Mouse (Mus musculus): ENCODE data around the gene Ddr2. TPM values are rescaled to one million over a fixed set of nuclear protein-coding genes. Genes with fewer than 3 reads are reported as not detected.

Gene Ddr2
- total RNA-seq, 1 experiment = 6.8 TPM

- H3K27ac ChIP-seq (ENCODE audit: insufficient read depth, low read depth, low read length, poor library complexity, severe bottlenecking) = no peak overlapping the region
- in situ Hi-C loops (cut with MboI; ENCODE audit: low sequenced_read_pairs in 2 of 2, unreplicated experiment in 2 of 2) = no loop called here
- DNase-seq (ENCODE audit: low read depth, low spot score) = no peak
- no peaks in the 10 kb centered on the region for H3K9me3 ChIP-seq (ENCODE audit: control insufficient read depth, insufficient read depth, low read depth, low read length)
- H3K4me1 ChIP-seq (ENCODE audit: control insufficient read depth in 2 of 2, insufficient read depth in 2 of 2, low read length in 2 of 2, poor library complexity in 1 of 2) = no peaks in the 10 kb centered on the region
- H3K36me3 ChIP-seq (ENCODE audit: control insufficient read depth, insufficient read depth, low read length, poor library complexity, severe bottlenecking) = no peaks in the 10 kb centered on the region
- H3K4me3 ChIP-seq (ENCODE audit: insufficient read depth in 1 of 2, low read depth in 1 of 2, low read length in 2 of 2, poor library complexity in 1 of 2, severe bottlenecking in 1 of 2) = no peak overlapping the region
- H3K9ac ChIP-seq (ENCODE audit: insufficient read depth, low read depth, low read length, poor library complexity, severe bottlenecking) = no peak overlapping the region
- TF ChIP-seq CHD2 (IDR thresholded peaks at IDR 0.05; ENCODE audit: low read depth, low read length) = no peak
- no peak for TF ChIP-seq ZNF384 (IDR thresholded peaks at IDR 0.05; ENCODE audit: low read depth, low read length)
- no peak for TF ChIP-seq MAFK (IDR thresholded peaks at IDR 0.05; ENCODE audit: insufficient read depth, low read depth, low read length)
- no peak for TF ChIP-seq ZC3H11A (IDR thresholded peaks at IDR 0.05; ENCODE audit: borderline replicate concordance, low read depth, low read length)
- TF ChIP-seq HCFC1 (IDR thresholded peaks at IDR 0.05; ENCODE audit: borderline replicate concordance, insufficient read depth, low read length) = no peak
Observed at GRCm38 (mm10) chr1:170039402-170039801, 71.2 kb downstream of the Ddr2 start.

GRCm38 (mm10) chr1:170035575-170035974, 75.0 kb downstream of the Ddr2 start:
- in situ Hi-C loops (cut with MboI; ENCODE audit: low sequenced_read_pairs in 2 of 2, unreplicated experiment in 2 of 2) = no loop called here
- Histone ChIP-seq H3K9ac (ENCODE audit: insufficient read depth, low read depth, low read length, poor library complexity, severe bottlenecking) (no peak overlapping the region), H3K27ac (ENCODE audit: insufficient read depth, low read depth, low read length, poor library complexity, severe bottlenecking) (no peak overlapping the region), H3K36me3 (ENCODE audit: control insufficient read depth, insufficient read depth, low read length, poor library complexity, severe bottlenecking) (no peaks in the 10 kb centered on the region), H3K4me3 (ENCODE audit: insufficient read depth in 1 of 2, low read depth in 1 of 2, low read length in 2 of 2, poor library complexity in 1 of 2, severe bottlenecking in 1 of 2) (no peak overlapping the region), H3K9me3 (ENCODE audit: control insufficient read depth, insufficient read depth, low read depth, low read length) (no peaks in the 10 kb centered on the region), H3K4me1 (ENCODE audit: control insufficient read depth in 2 of 2, insufficient read depth in 2 of 2, low read length in 2 of 2, poor library complexity in 1 of 2) (no peaks in the 10 kb centered on the region)
- TF ChIP-seq MAFK (IDR thresholded peaks at IDR 0.05; ENCODE audit: insufficient read depth, low read depth, low read length) (no peak), ZC3H11A (IDR thresholded peaks at IDR 0.05; ENCODE audit: borderline replicate concordance, low read depth, low read length) (no peak), HCFC1 (IDR thresholded peaks at IDR 0.05; ENCODE audit: borderline replicate concordance, insufficient read depth, low read length) (no peak), ZNF384 (IDR thresholded peaks at IDR 0.05; ENCODE audit: low read depth, low read length) (no peak), CHD2 (IDR thresholded peaks at IDR 0.05; ENCODE audit: low read depth, low read length) (no peak)
- no peak for DNase-seq (ENCODE audit: low read depth, low spot score)

- in situ Hi-C loops (cut with MboI; ENCODE audit: low sequenced_read_pairs in 2 of 2, unreplicated experiment in 2 of 2) = no loop called here
- Histone ChIP-seq H3K4me3 (ENCODE audit: insufficient read depth in 1 of 2, low read depth in 1 of 2, low read length in 2 of 2, poor library complexity in 1 of 2, severe bottlenecking in 1 of 2) (no peak overlapping the region), H3K36me3 (ENCODE audit: control insufficient read depth, insufficient read depth, low read length, poor library complexity, severe bottlenecking) (no peaks in the 10 kb centered on the region), H3K9ac (ENCODE audit: insufficient read depth, low read depth, low read length, poor library complexity, severe bottlenecking) (no peak overlapping the region), H3K4me1 (ENCODE audit: control insufficient read depth in 2 of 2, insufficient read depth in 2 of 2, low read length in 2 of 2, poor library complexity in 1 of 2) (no peaks in the 10 kb centered on the region), H3K27ac (ENCODE audit: insufficient read depth, low read depth, low read length, poor library complexity, severe bottlenecking) (no peak overlapping the region), H3K9me3 (ENCODE audit: control insufficient read depth, insufficient read depth, low read depth, low read length) (no peaks in the 10 kb centered on the region)
- TF ChIP-seq CHD2 (IDR thresholded peaks at IDR 0.05; ENCODE audit: low read depth, low read length) (no peak), ZC3H11A (IDR thresholded peaks at IDR 0.05; ENCODE audit: borderline replicate concordance, low read depth, low read length) (no peak), ZNF384 (IDR thresholded peaks at IDR 0.05; ENCODE audit: low read depth, low read length) (no peak), HCFC1 (IDR thresholded peaks at IDR 0.05; ENCODE audit: borderline replicate concordance, insufficient read depth, low read length) (no peak), MAFK (IDR thresholded peaks at IDR 0.05; ENCODE audit: insufficient read depth, low read depth, low read length) (no peak)
- DNase-seq (ENCODE audit: low read depth, low spot score) = no peak
Observed at GRCm38 (mm10) chr1:170034961-170035360, 75.6 kb downstream of the Ddr2 start.

GRCm38 (mm10) chr1:170031656-170032055, 78.9 kb downstream of the Ddr2 start:
- no peak overlapping the region for H3K27ac ChIP-seq (ENCODE audit: insufficient read depth, low read depth, low read length, poor library complexity, severe bottlenecking)
- H3K9ac ChIP-seq (ENCODE audit: insufficient read depth, low read depth, low read length, poor library complexity, severe bottlenecking) = no peak overlapping the region
- no peaks in the 10 kb centered on the region for H3K9me3 ChIP-seq (ENCODE audit: control insufficient read depth, insufficient read depth, low read depth, low read length)
- H3K4me3 ChIP-seq (ENCODE audit: insufficient read depth in 1 of 2, low read depth in 1 of 2, low read length in 2 of 2, poor library complexity in 1 of 2, severe bottlenecking in 1 of 2) = no peak overlapping the region
- in situ Hi-C loops (cut with MboI; ENCODE audit: low sequenced_read_pairs in 2 of 2, unreplicated experiment in 2 of 2) = no loop called here
- no peaks in the 10 kb centered on the region for H3K36me3 ChIP-seq (ENCODE audit: control insufficient read depth, insufficient read depth, low read length, poor library complexity, severe bottlenecking)
- H3K4me1 ChIP-seq (ENCODE audit: control insufficient read depth in 2 of 2, insufficient read depth in 2 of 2, low read length in 2 of 2, poor library complexity in 1 of 2) = no peaks in the 10 kb centered on the region
- TF ChIP-seq ZNF384 (IDR thresholded peaks at IDR 0.05; ENCODE audit: low read depth, low read length) = no peak
- TF ChIP-seq CHD2 (IDR thresholded peaks at IDR 0.05; ENCODE audit: low read depth, low read length) = no peak
- no peak for TF ChIP-seq ZC3H11A (IDR thresholded peaks at IDR 0.05; ENCODE audit: borderline replicate concordance, low read depth, low read length)
- TF ChIP-seq HCFC1 (IDR thresholded peaks at IDR 0.05; ENCODE audit: borderline replicate concordance, insufficient read depth, low read length) = no peak
- TF ChIP-seq MAFK (IDR thresholded peaks at IDR 0.05; ENCODE audit: insufficient read depth, low read depth, low read length) = no peak
- DNase-seq (ENCODE audit: low read depth, low spot score) = no peak

GRCm38 (mm10) chr1:170014784-170015183, 95.8 kb downstream of the Ddr2 start:
- no peak overlapping the region for H3K27ac ChIP-seq (ENCODE audit: insufficient read depth, low read depth, low read length, poor library complexity, severe bottlenecking)
- no peaks in the 10 kb centered on the region for H3K36me3 ChIP-seq (ENCODE audit: control insufficient read depth, insufficient read depth, low read length, poor library complexity, severe bottlenecking)
- DNase-seq (ENCODE audit: low read depth, low spot score) = no peak
- H3K4me3 ChIP-seq (ENCODE audit: insufficient read depth in 1 of 2, low read depth in 1 of 2, low read length in 2 of 2, poor library complexity in 1 of 2, severe bottlenecking in 1 of 2) = no peak overlapping the region
- no peaks in the 10 kb centered on the region for H3K4me1 ChIP-seq (ENCODE audit: control insufficient read depth in 2 of 2, insufficient read depth in 2 of 2, low read length in 2 of 2, poor library complexity in 1 of 2)
- in situ Hi-C loops (cut with MboI; ENCODE audit: low sequenced_read_pairs in 2 of 2, unreplicated experiment in 2 of 2) = no loop called here
- 0 out of 2 replicates have a peak, but pooled peaks cover 1% of the 10 kb centered on the region for H3K9me3 ChIP-seq (ENCODE audit: control insufficient read depth, insufficient read depth, low read depth, low read length)
- no peak for TF ChIP-seq MAFK (IDR thresholded peaks at IDR 0.05; ENCODE audit: insufficient read depth, low read depth, low read length)
- no peak for TF ChIP-seq ZC3H11A (IDR thresholded peaks at IDR 0.05; ENCODE audit: borderline replicate concordance, low read depth, low read length)
- no peak for TF ChIP-seq ZNF384 (IDR thresholded peaks at IDR 0.05; ENCODE audit: low read depth, low read length)
- no peak for TF ChIP-seq CHD2 (IDR thresholded peaks at IDR 0.05; ENCODE audit: low read depth, low read length)
- no peak for TF ChIP-seq HCFC1 (IDR thresholded peaks at IDR 0.05; ENCODE audit: borderline replicate concordance, insufficient read depth, low read length)
- H3K9ac ChIP-seq (ENCODE audit: insufficient read depth, low read depth, low read length, poor library complexity, severe bottlenecking) = no peak overlapping the region
